Mouse (Mus musculus) bone marrow, adult 2 months (tissue): ENCODE data around the gene Lactb.

ENCODE experiments used
- CTCF ChIP-seq: fragments of 200-500 bp; IDR thresholded peaks from 2 replicates; pipeline ENCODE4 v1.5.1; 2011; ENCODE audit warnings: low read length, control low read depth; ENCODE audit not compliant: control insufficient read depth, insufficient read depth
- POLR2A ChIP-seq: fragments of 200-500 bp; IDR thresholded peaks from 2 replicates; pipeline ENCODE4 v1.6.1; 2011; ENCODE audit warnings: low read depth, mild to moderate bottlenecking, control low read depth, low read length, borderline replicate concordance; ENCODE audit not compliant: control insufficient read depth

DNA sequence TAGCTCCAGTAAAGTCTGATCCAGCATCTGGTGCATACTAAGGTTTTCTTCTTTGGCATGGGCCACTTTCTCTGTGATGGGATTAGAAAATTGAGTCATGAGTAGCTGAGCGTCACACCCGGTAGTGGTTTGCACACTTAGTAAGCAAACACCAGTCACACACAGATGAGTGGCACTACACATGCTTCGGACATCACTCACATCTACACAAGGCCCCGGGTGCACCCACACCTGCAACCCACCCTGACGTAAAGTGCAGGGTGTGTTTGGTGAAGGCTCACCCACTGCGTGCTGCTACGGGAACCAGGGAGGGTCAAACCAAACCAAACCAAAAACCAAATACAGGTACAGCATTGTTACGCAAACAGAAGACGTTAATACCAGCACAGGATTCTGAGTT, 48.1 kb upstream of the Lactb start:
- TF ChIP-seq CTCF (no peak), POLR2A (no peak)
